Mouse (Mus musculus): ENCODE results near the gene P4ha1. TPM values are rescaled to one million over a fixed set of nuclear protein-coding genes. Genes with fewer than 3 reads are reported as not detected.

P4ha1 gene
- polyA plus RNA-seq, 1 experiment = 7.1 TPM

- WGBS = 65% methylated on average over 4 of the region's 4 CpGs
- H3K36me3 ChIP-seq (ENCODE audit: control insufficient read depth, insufficient read depth, low read length) = no peaks in the 10 kb centered on the region
- H3K27me3 ChIP-seq (ENCODE audit: control insufficient read depth, insufficient read depth, low read length) = no peaks in the 10 kb centered on the region
- no peak overlapping the region for H3K27ac ChIP-seq (ENCODE audit: insufficient read depth, low read length)
- DNase-seq (ENCODE audit: low read depth in 1 of 2, low spot score in 2 of 2) = no peak
- peaks cover 6% of the 10 kb centered on the region; the same call in 1 of the 2 replicates for H3K4me1 ChIP-seq (ENCODE audit: control insufficient read depth, insufficient read depth, insufficient read length)
- H3K4me3 ChIP-seq (ENCODE audit: extremely low read depth, insufficient read depth, insufficient read length) = no peak overlapping the region
- TF ChIP-seq POLR2A (IDR thresholded peaks at IDR 0.05; ENCODE audit: low read depth, low read length) (no peak), CTCF (IDR thresholded peaks at IDR 0.05; ENCODE audit: extremely low read depth, insufficient read depth, insufficient read length, insufficient replicate concordance) (no peak)
Observed at GRCm38 (mm10) chr10:59322271-59322670, 825 bp upstream of the P4ha1 start.

GRCm38 (mm10) chr10:59323488-59324161 lies 529 bp downstream of the P4ha1 start:
- under 1% methylated on average over 49 of the region's 49 CpGs for WGBS

GRCm38 (mm10) chr10:59324311-59325165 lies 1.4 kb downstream of the P4ha1 start:
- 20% methylated on average over 15 of the region's 15 CpGs for WGBS
- Histone ChIP-seq H3K27me3 (ENCODE audit: control insufficient read depth, insufficient read depth, low read length) (no peaks in the 10 kb centered on the region), H3K4me3 (ENCODE audit: extremely low read depth, insufficient read depth, insufficient read length) (peak overlapping the region; percentile 66), H3K36me3 (ENCODE audit: control insufficient read depth, insufficient read depth, low read length) (no peaks in the 10 kb centered on the region), H3K4me1 (ENCODE audit: control insufficient read depth, insufficient read depth, insufficient read length) (peaks cover 6% of the 10 kb centered on the region; the same call in 1 of the 2 replicates), H3K27ac (ENCODE audit: insufficient read depth, low read length) (peak overlapping the region; percentile 73; the same call in 1 of the 2 replicates)
- TF ChIP-seq POLR2A (IDR thresholded peaks at IDR 0.05; ENCODE audit: low read depth, low read length) (no peak), CTCF (IDR thresholded peaks at IDR 0.05; ENCODE audit: extremely low read depth, insufficient read depth, insufficient read length, insufficient replicate concordance) (no peak)
- DNase-seq (ENCODE audit: low read depth in 1 of 2, low spot score in 2 of 2) = no peak

More at GRCm38 (mm10) chr10:59323488-59324161, 529 bp downstream of the P4ha1 start:
- Histone ChIP-seq H3K36me3 (ENCODE audit: control insufficient read depth, insufficient read depth, low read length) (no peaks in the 10 kb centered on the region), H3K27ac (ENCODE audit: insufficient read depth, low read length) (peak overlapping the region; percentile 73), H3K4me3 (ENCODE audit: extremely low read depth, insufficient read depth, insufficient read length) (peak overlapping the region; percentile 66), H3K4me1 (ENCODE audit: control insufficient read depth, insufficient read depth, insufficient read length) (peaks cover 6% of the 10 kb centered on the region; the same call in 1 of the 2 replicates), H3K27me3 (ENCODE audit: control insufficient read depth, insufficient read depth, low read length) (no peaks in the 10 kb centered on the region)
- TF ChIP-seq POLR2A (IDR thresholded peaks at IDR 0.05; ENCODE audit: low read depth, low read length) (no peak), CTCF (IDR thresholded peaks at IDR 0.05; ENCODE audit: extremely low read depth, insufficient read depth, insufficient read length, insufficient replicate concordance) (no peak)
- DNase-seq (ENCODE audit: low read depth in 1 of 2, low spot score in 2 of 2) = no peak

- DNase-seq (ENCODE audit: low read depth in 1 of 2, low spot score in 2 of 2) = no peak
- no peak overlapping the region for H3K27ac ChIP-seq (ENCODE audit: insufficient read depth, low read length)
- 74% methylated on average over 8 of the region's 8 CpGs for WGBS
- peaks cover 6% of the 10 kb centered on the region; the same call in 1 of the 2 replicates for H3K4me1 ChIP-seq (ENCODE audit: control insufficient read depth, insufficient read depth, insufficient read length)
- no peak overlapping the region for H3K4me3 ChIP-seq (ENCODE audit: extremely low read depth, insufficient read depth, insufficient read length)
- no peak for TF ChIP-seq CTCF (IDR thresholded peaks at IDR 0.05; ENCODE audit: extremely low read depth, insufficient read depth, insufficient read length, insufficient replicate concordance)
- no peak for TF ChIP-seq POLR2A (IDR thresholded peaks at IDR 0.05; ENCODE audit: low read depth, low read length)
- H3K36me3 ChIP-seq (ENCODE audit: control insufficient read depth, insufficient read depth, low read length) = no peaks in the 10 kb centered on the region
- H3K27me3 ChIP-seq (ENCODE audit: control insufficient read depth, insufficient read depth, low read length) = no peaks in the 10 kb centered on the region
Observed at GRCm38 (mm10) chr10:59326612-59327315, 3.7 kb downstream of the P4ha1 start.

- Histone ChIP-seq H3K27me3 (ENCODE audit: control insufficient read depth, insufficient read depth, low read length) (no peaks in the 10 kb centered on the region), H3K4me1 (ENCODE audit: control insufficient read depth, insufficient read depth, insufficient read length) (peaks cover 6% of the 10 kb centered on the region; the same call in 1 of the 2 replicates), H3K4me3 (ENCODE audit: extremely low read depth, insufficient read depth, insufficient read length) (no peak overlapping the region), H3K27ac (ENCODE audit: insufficient read depth, low read length) (no peak overlapping the region), H3K36me3 (ENCODE audit: control insufficient read depth, insufficient read depth, low read length) (no peaks in the 10 kb centered on the region)
- 94% methylated on average over 3 of the region's 3 CpGs for WGBS
- TF ChIP-seq POLR2A (IDR thresholded peaks at IDR 0.05; ENCODE audit: low read depth, low read length) (no peak), CTCF (IDR thresholded peaks at IDR 0.05; ENCODE audit: extremely low read depth, insufficient read depth, insufficient read length, insufficient replicate concordance) (no peak)
- DNase-seq (ENCODE audit: low read depth in 1 of 2, low spot score in 2 of 2) = no peak
Observed at GRCm38 (mm10) chr10:59327316-59327710, 4.2 kb downstream of the P4ha1 start.

- Histone ChIP-seq H3K27ac (ENCODE audit: insufficient read depth, low read length) (no peak overlapping the region), H3K36me3 (ENCODE audit: control insufficient read depth, insufficient read depth, low read length) (no peaks in the 10 kb centered on the region), H3K27me3 (ENCODE audit: control insufficient read depth, insufficient read depth, low read length) (no peaks in the 10 kb centered on the region), H3K4me1 (ENCODE audit: control insufficient read depth, insufficient read depth, insufficient read length) (peaks cover 12% of the 10 kb centered on the region), H3K4me3 (ENCODE audit: extremely low read depth, insufficient read depth, insufficient read length) (no peak overlapping the region)
- DNase-seq (ENCODE audit: low read depth in 1 of 2, low spot score in 2 of 2) = no peak
- TF ChIP-seq CTCF (IDR thresholded peaks at IDR 0.05; ENCODE audit: extremely low read depth, insufficient read depth, insufficient read length, insufficient replicate concordance) = no peak
- WGBS = 91% methylated on average over 6 of the region's 6 CpGs
Observed at GRCm38 (mm10) chr10:59331546-59332256, 8.6 kb downstream of the P4ha1 start.

Data from spleen, adult 2 months (tissue).